Mouse (Mus musculus): ENCODE measurements around the gene Wars2. TPM values are rescaled to one million over a fixed set of nuclear protein-coding genes. Genes with fewer than 3 reads are reported as not detected.

The Wars2 gene
- polyA plus RNA-seq, 1 experiment: 4.0 TPM

DNA sequence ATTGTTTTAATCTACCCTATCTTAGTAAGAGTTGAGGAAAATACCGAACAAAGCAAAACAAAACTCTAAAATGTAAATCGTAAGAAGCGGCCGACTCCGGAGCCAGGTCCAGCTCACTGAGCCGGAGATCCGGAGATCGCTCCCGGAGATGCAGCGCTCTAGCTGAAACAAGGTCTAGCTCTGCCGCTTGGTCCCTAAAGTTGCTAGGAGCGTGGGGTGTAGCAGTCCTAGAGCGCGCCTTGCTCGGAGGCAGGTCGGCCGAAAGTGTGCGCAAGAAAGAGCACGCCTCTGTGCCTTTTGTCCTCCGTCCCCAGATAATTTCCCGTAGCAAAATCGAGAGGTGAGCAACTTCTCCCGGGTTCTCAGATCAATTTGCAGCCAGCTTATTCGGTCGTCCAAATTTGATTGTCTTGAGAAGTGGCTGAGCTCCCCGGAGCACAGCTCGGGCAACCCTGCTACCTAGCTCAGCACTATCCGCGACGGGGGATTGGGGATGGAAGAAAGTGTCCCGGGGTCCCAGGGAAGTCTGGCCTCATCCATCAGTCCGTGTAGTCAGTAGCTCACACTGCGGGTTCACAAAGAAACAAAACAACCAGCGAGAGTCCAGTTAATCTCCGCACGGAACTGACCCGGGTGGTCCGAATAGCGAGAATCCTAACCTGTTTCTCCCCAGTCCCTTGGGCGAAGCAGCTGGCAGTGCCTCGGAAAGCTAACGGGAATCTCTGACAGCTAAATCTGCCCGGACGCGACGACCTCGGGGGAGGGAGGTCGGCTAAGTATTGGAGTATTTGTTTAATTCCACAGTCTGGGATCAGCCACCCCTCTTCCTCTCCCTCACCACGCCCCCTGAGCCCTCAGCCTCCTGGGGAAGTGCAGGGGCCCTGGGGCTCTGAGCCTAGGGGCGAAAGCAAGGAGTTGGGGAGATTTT lies 100.2 kb downstream of the Wars2 start:
- Histone ChIP-seq H3K4me3 (peak overlapping the region; percentile 25), H3K27me3 (ENCODE audit: control insufficient read depth, insufficient read depth, insufficient read length) (no peaks in the 10 kb centered on the region), H3K4me2 (ENCODE audit: low read depth) (peak overlapping the region; percentile 93), H3K79me2 (ENCODE audit: control insufficient read depth, insufficient read depth) (no peaks in the 10 kb centered on the region), H3K36me3 (ENCODE audit: control insufficient read depth, insufficient read depth) (no peaks in the 10 kb centered on the region), H3ac (ENCODE audit: control insufficient read depth, insufficient read length) (no peak overlapping the region)
- TF ChIP-seq USF1 (IDR thresholded peaks at IDR 0.05; ENCODE audit: low read depth) (no peak), E2F4 (IDR thresholded peaks at IDR 0.05; ENCODE audit: insufficient read depth) (no peak), REST (IDR thresholded peaks at IDR 0.05; ENCODE audit: insufficient read depth, insufficient read length) (no peak), TCF3 (IDR thresholded peaks at IDR 0.05; ENCODE audit: insufficient read length, low read depth) (no peak), MYOD1 (IDR thresholded peaks at IDR 0.05; ENCODE audit: control insufficient read depth in 1 of 3, insufficient read length in 2 of 3, low read depth in 2 of 3) (no peak), MYOG (IDR thresholded peaks at IDR 0.05; ENCODE audit: control insufficient read depth in 1 of 3, insufficient read depth in 1 of 3, insufficient read length in 2 of 3, low read depth in 2 of 3) (no peak), POLR2AphosphoS2 (IDR thresholded peaks at IDR 0.05; ENCODE audit: insufficient read length, low read depth) (no peak), POLR2A (IDR thresholded peaks at IDR 0.05; ENCODE audit: insufficient read length, low read depth) (no peak), MAX (IDR thresholded peaks at IDR 0.05; ENCODE audit: low read depth) (no peak), CEBPB (IDR thresholded peaks at IDR 0.05; ENCODE audit: insufficient read depth, poor library complexity, severe bottlenecking) (no peak), TCF12 (IDR thresholded peaks at IDR 0.05; ENCODE audit: insufficient read depth, poor library complexity, severe bottlenecking) (no peak)

DNA sequence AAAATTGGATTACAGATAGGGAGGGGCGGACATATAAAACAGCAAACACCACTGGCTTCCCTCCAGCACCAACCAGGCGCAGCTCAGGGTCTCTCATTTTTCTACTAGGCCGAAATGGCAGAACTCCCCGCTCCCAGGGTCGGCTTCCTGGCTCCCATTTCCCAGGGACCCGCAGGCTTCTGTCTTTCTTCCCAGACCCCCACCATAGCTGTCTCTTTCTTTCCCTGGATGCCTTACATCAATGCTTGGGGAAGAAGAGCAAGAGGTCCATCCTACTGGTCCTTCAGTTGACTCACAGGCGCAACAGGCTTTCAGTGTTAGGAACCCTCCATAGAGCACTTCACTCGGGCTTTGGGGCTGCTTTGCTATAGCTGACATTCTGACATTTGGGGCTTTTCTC lies 101.6 kb downstream of the Wars2 start:
- H3K79me2 ChIP-seq (ENCODE audit: control insufficient read depth, insufficient read depth): no peaks in the 10 kb centered on the region
- no peak overlapping the region for H3ac ChIP-seq (ENCODE audit: control insufficient read depth, insufficient read length)
- H3K4me2 ChIP-seq (ENCODE audit: low read depth): no peak overlapping the region
- H3K36me3 ChIP-seq (ENCODE audit: control insufficient read depth, insufficient read depth): no peaks in the 10 kb centered on the region
- TF ChIP-seq SRF (IDR thresholded peaks at IDR 0.05; ENCODE audit: control insufficient read depth, insufficient read length, low read depth) (no peak), MYOG (IDR thresholded peaks at IDR 0.05; ENCODE audit: control insufficient read depth in 1 of 3, insufficient read depth in 1 of 3, insufficient read length in 2 of 3, low read depth in 2 of 3) (no peak), REST (IDR thresholded peaks at IDR 0.05; ENCODE audit: insufficient read depth, insufficient read length) (no peak), TCF12 (IDR thresholded peaks at IDR 0.05; ENCODE audit: insufficient read depth, poor library complexity, severe bottlenecking) (no peak), POLR2A (IDR thresholded peaks at IDR 0.05; ENCODE audit: insufficient read length, low read depth) (no peak), E2F4 (IDR thresholded peaks at IDR 0.05; ENCODE audit: insufficient read depth) (no peak), TCF3 (IDR thresholded peaks at IDR 0.05; ENCODE audit: insufficient read length, low read depth) (no peak), USF1 (IDR thresholded peaks at IDR 0.05; ENCODE audit: low read depth) (no peak), CEBPB (IDR thresholded peaks at IDR 0.05; ENCODE audit: insufficient read depth, poor library complexity, severe bottlenecking) (no peak), POLR2AphosphoS2 (IDR thresholded peaks at IDR 0.05; ENCODE audit: insufficient read length, low read depth) (no peak), MAX (IDR thresholded peaks at IDR 0.05; ENCODE audit: low read depth) (no peak), MYOD1 (IDR thresholded peaks at IDR 0.05; ENCODE audit: control insufficient read depth in 1 of 3, insufficient read length in 2 of 3, low read depth in 2 of 3) (no peak)
- H3K27me3 ChIP-seq (ENCODE audit: control insufficient read depth, insufficient read depth, insufficient read length): no peaks in the 10 kb centered on the region
- no peak overlapping the region for H3K4me3 ChIP-seq

DNA sequence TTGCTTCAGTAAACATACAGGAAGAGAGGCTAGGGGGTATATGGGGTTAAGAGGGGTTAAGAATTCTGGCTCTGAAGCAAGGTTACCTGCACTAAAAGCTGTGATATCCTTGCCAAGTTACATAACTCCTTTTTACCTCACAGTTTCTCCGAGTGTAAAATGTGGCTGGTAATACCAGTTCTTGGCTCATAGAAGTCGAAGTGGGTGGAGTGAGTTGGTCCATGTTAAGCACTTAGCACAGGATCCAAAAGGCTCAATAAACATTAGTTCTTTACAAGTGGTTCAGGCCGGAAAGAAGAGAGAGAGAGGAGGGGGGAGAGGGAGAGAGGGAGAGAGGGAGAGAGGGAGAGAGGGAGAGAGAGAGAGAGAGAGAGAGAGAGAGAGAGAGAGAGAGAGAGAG lies 104.5 kb downstream of the Wars2 start:
- no peak for TF ChIP-seq CEBPB (IDR thresholded peaks at IDR 0.05; ENCODE audit: insufficient read depth, poor library complexity, severe bottlenecking)
- H3K27me3 ChIP-seq (ENCODE audit: control insufficient read depth, insufficient read depth, insufficient read length): no peaks in the 10 kb centered on the region
- H3K4me2 ChIP-seq (ENCODE audit: low read depth): no peak overlapping the region
- H3K79me2 ChIP-seq (ENCODE audit: control insufficient read depth, insufficient read depth): no peaks in the 10 kb centered on the region
- no peak overlapping the region for H3ac ChIP-seq (ENCODE audit: control insufficient read depth, insufficient read length)
- H3K36me3 ChIP-seq (ENCODE audit: control insufficient read depth, insufficient read depth): no peaks in the 10 kb centered on the region
- no peak overlapping the region for H3K4me3 ChIP-seq

DNA sequence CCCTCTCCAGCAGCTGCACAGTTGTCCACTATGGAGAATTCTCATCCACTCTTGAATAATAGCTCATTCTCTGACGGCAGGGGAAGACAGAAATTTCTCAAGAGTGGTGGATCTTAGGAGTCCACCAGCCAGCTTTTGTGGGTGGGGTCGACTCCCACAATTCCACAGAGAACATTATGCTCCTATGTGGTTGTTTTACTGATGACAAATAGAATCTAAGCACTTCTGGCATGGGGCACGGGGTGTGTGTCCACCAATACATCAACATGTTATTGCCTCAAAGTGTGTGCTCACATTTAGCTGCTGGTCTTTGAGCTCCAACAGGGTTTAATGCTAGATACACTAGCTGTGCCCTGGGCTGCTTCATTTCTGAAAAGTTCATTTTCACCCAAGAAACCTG lies 105.8 kb downstream of the Wars2 start:
- no peaks in the 10 kb centered on the region for H3K27me3 ChIP-seq (ENCODE audit: control insufficient read depth, insufficient read depth, insufficient read length)
- no peak overlapping the region for H3K4me2 ChIP-seq (ENCODE audit: low read depth)

More for the DNA sequence above, 105.8 kb downstream of the Wars2 start:
- H3K4me3 ChIP-seq: no peak overlapping the region
- no peak overlapping the region for H3ac ChIP-seq (ENCODE audit: control insufficient read depth, insufficient read length)
- H3K36me3 ChIP-seq (ENCODE audit: control insufficient read depth, insufficient read depth): no peaks in the 10 kb centered on the region
- no peaks in the 10 kb centered on the region for H3K79me2 ChIP-seq (ENCODE audit: control insufficient read depth, insufficient read depth)
- no peak for TF ChIP-seq POLR2A (IDR thresholded peaks at IDR 0.05; ENCODE audit: insufficient read length, low read depth)
- no peak for TF ChIP-seq TCF12 (IDR thresholded peaks at IDR 0.05; ENCODE audit: insufficient read depth, poor library complexity, severe bottlenecking)
- no peak for TF ChIP-seq MYOG (IDR thresholded peaks at IDR 0.05; ENCODE audit: control insufficient read depth in 1 of 3, insufficient read depth in 1 of 3, insufficient read length in 2 of 3, low read depth in 2 of 3)
- TF ChIP-seq CEBPB (IDR thresholded peaks at IDR 0.05; ENCODE audit: insufficient read depth, poor library complexity, severe bottlenecking): no peak
- no peak for TF ChIP-seq E2F4 (IDR thresholded peaks at IDR 0.05; ENCODE audit: insufficient read depth)
- TF ChIP-seq TCF3 (IDR thresholded peaks at IDR 0.05; ENCODE audit: insufficient read length, low read depth): no peak
- no peak for TF ChIP-seq MYOD1 (IDR thresholded peaks at IDR 0.05; ENCODE audit: control insufficient read depth in 1 of 3, insufficient read length in 2 of 3, low read depth in 2 of 3)
- TF ChIP-seq REST (IDR thresholded peaks at IDR 0.05; ENCODE audit: insufficient read depth, insufficient read length): no peak
- TF ChIP-seq POLR2AphosphoS2 (IDR thresholded peaks at IDR 0.05; ENCODE audit: insufficient read length, low read depth): no peak
- TF ChIP-seq USF1 (IDR thresholded peaks at IDR 0.05; ENCODE audit: low read depth): no peak
- TF ChIP-seq MAX (IDR thresholded peaks at IDR 0.05; ENCODE audit: low read depth): no peak
- TF ChIP-seq SRF (IDR thresholded peaks at IDR 0.05; ENCODE audit: control insufficient read depth, insufficient read length, low read depth): no peak

Measured in myocyte (in vitro differentiated cells).